Mouse (Mus musculus) layer of hippocampus, postnatal 25 days (tissue): ENCODE results near the gene Tigit. TPM values are rescaled to one million over a fixed set of nuclear protein-coding genes. Genes with fewer than 3 reads are reported as not detected.

Experiments used
- DNase-seq, 2 experiments: peaks; one replicate each; pipeline ENCODE4 v3.0.0; 2022; ENCODE audit warnings: mixed read lengths in 2 of 2, low spot score in 1 of 2; ENCODE audit errors: extremely low spot score in 1 of 2
- total RNA-seq, 2 experiments: library from RNA; stranded (reverse); gene quantifications; 2 replicates each; pipeline ENCODE4 v1.2.3; 2021

Gene Tigit
- total RNA-seq, 2 experiments from 2014 or later: not detected

GRCm38 (mm10) chr16:43671972-43672371 lies 8.0 kb upstream of the Tigit start:
- DNase-seq: no peak

GRCm38 (mm10) chr16:43668294-43668693 lies 4.3 kb upstream of the Tigit start:
- no peak for DNase-seq

DNA sequence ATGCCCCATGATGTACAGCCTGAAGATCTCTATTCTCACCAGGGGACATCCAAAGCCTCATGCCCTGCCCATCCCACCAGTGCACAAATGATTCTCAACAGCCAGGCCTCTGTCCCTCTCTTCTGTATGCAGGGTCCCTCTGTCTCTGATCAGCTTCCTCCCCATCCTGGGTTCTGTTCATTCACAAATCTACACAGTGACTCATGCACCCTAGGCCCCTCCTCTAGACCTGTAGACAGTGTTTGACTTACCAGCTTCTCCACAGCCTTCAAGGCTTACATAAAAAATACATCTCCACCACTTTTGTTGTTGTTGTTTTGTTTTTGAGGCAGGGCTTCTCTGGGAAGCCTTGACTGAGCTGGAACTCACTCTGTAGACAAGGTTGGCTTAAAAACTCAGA lies 915 bp upstream of the Tigit start:
- DNase-seq: no peak

DNA sequence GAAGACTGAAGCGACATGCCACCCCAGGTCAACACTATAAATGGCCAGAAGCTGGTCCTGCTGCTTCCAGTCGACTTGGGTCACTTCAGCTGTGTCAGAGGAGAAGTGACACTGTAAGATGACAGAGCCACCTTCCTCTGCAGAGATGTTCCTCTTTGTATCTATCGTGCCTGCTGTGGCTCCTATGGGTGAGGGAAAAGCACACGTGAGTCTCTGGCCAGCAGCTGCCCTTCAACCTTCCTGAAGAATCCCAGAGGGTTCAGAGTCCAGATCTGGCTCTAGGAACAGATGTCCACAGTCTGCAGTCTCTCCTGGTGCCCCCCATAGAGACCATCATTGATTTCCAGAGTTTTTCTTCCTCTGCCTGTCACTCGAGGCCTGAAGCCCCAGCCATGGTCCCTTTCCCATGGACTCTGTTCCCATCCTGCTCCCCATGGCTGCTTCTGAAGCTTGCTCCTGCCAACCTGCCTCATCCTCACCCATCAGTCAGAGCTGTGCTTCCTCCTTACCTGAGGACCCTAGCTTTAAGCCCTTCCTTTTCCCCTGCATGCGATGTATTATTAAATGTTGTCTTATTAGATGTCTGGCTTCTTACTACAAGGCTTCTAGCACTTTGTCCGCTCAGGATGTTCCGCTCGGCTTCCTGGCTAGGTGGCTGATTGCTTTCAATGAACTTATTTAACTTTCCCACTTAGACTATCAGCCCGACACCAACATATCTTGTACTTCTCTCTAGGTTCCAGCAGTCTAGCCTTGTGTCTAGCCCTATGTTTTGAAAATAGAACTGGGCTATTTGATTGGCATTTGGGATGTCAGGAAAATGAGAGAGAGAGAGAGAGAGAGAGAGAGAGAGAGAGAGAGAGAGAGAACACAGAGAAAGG lies 1.6 kb downstream of the Tigit start:
- no peak for DNase-seq

GRCm38 (mm10) chr16:43661576-43661975 lies 2.4 kb downstream of the Tigit start:
- DNase-seq: no peak

DNA sequence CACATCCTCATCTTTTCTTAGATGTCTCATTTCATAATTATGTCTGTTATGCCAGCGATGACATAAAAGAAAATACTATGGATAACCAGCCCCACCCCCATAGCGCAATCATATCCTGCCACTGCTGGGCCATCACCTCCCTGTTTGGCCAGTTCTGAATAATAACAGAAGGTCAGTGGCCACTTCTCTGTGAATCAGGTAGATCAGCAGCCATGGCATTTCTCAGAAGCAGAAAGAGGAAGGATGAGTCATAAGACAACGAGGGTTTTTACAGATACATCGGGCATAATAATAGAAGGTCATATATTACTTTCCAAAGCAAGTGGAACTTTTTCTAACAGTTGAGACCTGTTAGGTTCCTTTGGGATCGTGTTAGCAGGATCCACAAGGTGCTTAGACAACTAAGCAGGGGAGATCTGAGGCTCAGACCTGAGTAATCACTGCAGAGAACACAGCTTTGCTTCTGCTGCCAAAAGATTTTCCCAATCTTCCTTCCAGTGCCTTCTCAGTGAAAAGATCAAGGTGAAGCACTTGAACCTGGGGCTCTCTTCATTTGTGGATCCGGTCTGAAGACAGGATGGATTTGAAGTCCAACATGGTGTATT lies 8.7 kb downstream of the Tigit start:
- DNase-seq: no peak

- DNase-seq: no peak
Observed at GRCm38 (mm10) chr16:43654269-43654668, 9.7 kb downstream of the Tigit start.

DNA sequence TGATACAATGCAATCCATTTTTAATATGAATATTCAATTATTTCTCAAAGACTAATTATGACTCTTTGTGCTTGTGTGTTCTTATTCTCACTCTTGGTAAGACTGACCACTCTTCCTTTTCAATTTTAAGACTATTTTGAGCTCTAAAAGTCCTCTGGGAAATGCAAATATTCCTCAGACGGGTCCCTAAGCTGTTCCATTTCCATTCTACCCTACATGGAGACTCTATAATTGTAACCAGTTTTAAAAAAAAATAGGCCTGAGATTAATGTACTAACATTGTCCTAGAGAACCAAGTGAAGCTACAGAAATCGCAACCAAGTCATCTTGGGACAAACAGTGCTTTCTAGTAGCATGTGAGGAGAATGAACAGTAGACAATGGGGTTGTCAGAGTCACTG lies 10.7 kb downstream of the Tigit start:
- no peak for DNase-seq

DNA sequence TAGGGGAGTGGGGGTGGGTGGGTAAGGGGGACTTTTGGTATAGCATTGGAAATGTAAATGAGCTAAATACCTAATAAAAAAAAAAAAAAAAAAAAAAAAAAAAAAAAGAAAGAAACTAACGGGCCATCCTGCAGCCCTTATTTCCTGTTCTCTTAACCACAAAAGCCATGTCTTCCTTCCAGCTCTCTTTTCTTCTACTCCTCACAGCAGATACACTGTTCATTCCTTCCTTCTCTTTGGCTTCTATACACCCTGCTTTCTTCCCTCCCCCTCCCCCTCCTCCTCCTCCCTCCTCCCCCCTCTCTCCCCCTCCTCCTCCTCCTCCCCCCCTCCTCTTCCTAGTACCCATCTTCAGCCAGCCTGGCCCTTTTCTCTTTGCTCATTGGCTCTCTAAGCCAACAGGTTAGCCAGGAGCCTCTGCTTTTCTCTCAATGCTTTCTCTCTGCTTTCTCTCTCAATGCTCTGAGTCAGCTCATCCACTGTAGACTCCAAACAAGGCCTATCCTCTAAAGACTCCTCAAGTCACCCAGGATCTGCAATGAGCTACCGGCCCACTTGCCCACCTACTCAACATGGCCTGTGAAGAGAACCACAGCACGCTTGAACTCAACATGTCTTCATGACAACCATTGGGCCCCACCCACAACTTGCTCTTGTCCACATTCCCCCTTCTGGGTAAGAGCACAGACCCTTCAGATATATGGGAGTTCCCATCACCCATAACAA lies 13.4 kb downstream of the Tigit start:
- DNase-seq: no peak

- DNase-seq: no peak
Observed at GRCm38 (mm10) chr16:43647641-43648040, 16.3 kb downstream of the Tigit start.

- DNase-seq: no peak
Observed at GRCm38 (mm10) chr16:43646943-43647342, 17.0 kb downstream of the Tigit start.

DNA sequence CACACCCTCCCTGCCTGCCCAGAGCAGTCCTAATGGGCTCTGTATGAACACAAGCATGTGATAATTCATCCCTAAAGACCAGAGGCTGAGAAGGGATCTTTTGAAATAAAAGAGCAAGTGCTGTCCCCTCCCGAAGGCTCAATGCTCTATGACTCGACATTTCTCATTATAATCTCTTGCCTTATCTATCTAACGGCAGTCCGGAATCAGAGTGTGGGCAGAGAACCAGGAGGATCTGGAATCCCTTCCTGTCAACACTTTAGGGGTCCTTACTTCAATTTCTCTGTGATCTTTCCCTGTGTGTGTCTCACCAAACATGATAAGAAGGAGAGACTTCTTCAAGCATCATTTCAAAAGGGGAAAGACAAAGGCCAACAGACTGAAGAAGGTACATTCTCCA lies 18.1 kb downstream of the Tigit start:
- no peak for DNase-seq

- DNase-seq: no peak
Observed at GRCm38 (mm10) chr16:43641230-43641629, 22.7 kb downstream of the Tigit start.

DNA sequence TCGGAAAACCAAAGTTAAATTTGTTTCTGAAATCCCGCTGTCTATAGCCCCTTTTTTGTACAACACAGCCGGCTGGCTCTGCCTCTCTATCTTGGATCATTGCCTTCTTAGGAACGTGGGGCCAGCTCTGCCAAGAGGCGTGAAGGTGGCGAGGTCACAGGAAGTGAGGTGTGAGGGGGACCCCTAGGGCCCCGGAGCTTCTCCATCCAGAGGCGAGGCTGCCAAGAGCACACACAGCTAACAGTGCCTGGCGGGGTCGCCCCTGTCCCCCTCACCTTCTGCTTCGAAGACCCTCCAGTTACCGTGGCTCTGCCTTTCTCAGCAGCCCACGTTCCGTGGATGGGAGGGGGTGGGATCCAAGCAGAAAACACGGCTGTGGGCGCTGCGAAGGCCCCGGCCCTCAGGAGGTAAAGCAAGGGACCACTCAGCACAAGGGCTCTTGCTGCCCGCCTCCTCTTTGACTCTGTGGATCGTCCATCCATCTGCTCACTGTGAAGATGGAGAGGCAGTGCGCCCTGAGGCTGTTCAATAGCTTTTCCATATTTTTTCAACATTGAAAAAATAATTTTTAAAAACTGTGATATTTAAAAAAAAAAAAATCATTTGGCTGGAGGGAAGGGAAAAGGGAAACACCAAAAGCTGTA lies 25.4 kb downstream of the Tigit start:
- no peak for DNase-seq

GRCm38 (mm10) chr16:43637241-43637640 lies 26.7 kb downstream of the Tigit start:
- no peak for DNase-seq

GRCm38 (mm10) chr16:43634037-43634436 lies 29.9 kb downstream of the Tigit start:
- DNase-seq: no peak

DNA sequence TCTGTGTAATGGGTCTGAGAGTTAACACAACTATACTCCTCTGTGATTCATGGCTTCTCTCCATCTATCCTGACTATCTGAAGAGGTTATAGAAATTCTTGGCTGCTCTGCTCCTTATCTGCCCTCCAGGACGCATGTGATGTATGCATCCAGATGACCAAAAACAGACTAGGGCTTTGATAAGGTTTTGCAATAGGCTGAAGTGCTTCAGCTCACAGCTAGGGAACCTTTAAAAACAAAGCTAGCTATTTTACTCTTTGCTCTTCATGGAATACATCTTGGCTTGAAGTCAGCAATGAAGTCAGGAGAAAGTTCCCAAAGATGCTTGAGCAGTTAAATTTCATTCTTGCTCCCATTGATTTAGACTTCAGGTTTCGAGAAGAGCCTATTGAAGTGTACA lies 32.2 kb downstream of the Tigit start:
- no peak for DNase-seq

DNA sequence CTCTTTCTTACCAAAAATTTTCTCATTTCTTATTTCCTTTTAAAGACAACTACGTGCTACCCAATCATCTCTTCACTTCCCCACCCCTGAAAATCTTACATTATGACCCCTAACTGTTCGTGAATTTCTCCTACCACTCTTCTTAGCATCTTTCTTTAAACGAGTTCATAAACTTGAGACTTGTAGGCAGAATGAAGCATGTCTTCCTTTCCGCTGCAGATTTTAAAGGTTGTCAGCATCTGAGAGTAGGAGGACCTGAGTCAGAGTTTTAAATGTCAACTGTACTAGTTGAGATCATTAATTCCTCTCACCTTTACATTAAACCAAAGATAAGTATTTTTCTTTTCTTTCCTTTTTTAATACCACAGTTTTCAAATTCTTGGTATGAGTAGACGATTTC lies 35.3 kb downstream of the Tigit start:
- DNase-seq: no peak

GRCm38 (mm10) chr16:43625956-43626355 lies 38.0 kb downstream of the Tigit start:
- no peak for DNase-seq

- DNase-seq: no peak
Observed at GRCm38 (mm10) chr16:43625289-43625688, 38.7 kb downstream of the Tigit start.

DNA sequence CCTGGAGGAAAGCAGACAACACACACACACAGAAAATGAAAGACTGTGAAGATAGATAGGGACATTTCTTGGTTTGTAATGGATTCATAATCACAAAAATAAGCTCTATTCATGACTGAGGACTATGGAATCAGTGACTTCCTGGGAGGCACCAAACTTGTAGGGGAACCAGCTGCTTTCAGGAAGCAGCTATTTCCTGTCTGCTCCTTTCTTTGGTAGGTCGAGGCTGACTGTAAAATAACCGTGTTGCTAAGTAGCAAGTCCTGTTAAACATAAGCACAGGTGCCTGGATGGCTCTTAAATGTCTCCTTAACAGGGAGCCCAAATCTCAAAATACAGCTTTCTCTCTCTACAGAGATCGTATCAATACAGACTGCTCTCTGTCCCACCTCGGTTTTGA lies 39.1 kb downstream of the Tigit start:
- no peak for DNase-seq
